ENCODE assay signal across 7 mouse cellular contexts in genomic region chr1:173919279-173919678, GRCm38 (mm10). TPM values are rescaled to one million over a fixed set of nuclear protein-coding genes. Genes with fewer than 3 reads are reported as not detected.
"Had no signal": no experiment of that assay in that cellular context is flagged by ENCODE, and none has a peak within 500 bp of the region (broad histone marks: within the 10 kb centered on the region; RNA-seq: fewer than 3 reads in every experiment).

No protein-coding gene starts in this region.

RNA-seq across cellular contexts. Expression of gene Ifi211, which starts 6.4 kb away (rescaled TPM):
- total RNA-seq: left cerebral cortex, adult 2 months; left cerebral cortex, postnatal 14 days; left cerebral cortex, postnatal 25 days; midbrain, postnatal 0 days had no signal
- polyA plus RNA-seq: limb, embryonic 10.5 days had no signal

RNA-seq across cellular contexts. Expression of gene Ifi203, which starts 23.2 kb away (rescaled TPM):
- polyA plus RNA-seq: limb, embryonic 10.5 days; midbrain, embryonic 10.5 days; midbrain, embryonic 11.5 days had no signal
